Mouse (Mus musculus) erythroid progenitor cell, adult 5-6 weeks (primary cell): Measurements from ENCODE around the gene 1700015G11Rik. TPM values are rescaled to one million over a fixed set of nuclear protein-coding genes. Genes with fewer than 3 reads are reported as not detected.

Source experiments
- ATAC-seq: replicated peaks from 2 replicates; pipeline ENCODE4 v1.8.0; 2016; ENCODE audit warnings: moderate number of reproducible peaks, mild to moderate bottlenecking, moderate TSS enrichment, inconsistent platforms; ENCODE audit not compliant: poor library complexity, low FRiP score, severe bottlenecking
- total RNA-seq, 2 experiments: library from RNA; stranded (forward) in 1 of 2; stranded (reverse) in 1 of 2; fragments of 150-400 nt in 1 of 2; fragments of 186-747, 209-891 nt in 1 of 2; gene quantifications; 2 replicates each; pipeline versions ENCODE4 v1.2.3 to v1.2.4; 2015 to 2017; ENCODE audit warnings: low replicate concordance in 2 of 2

The 1700015G11Rik gene
- total RNA-seq (2015; ENCODE audit: low replicate concordance) (not detected in 2 replicates), total RNA-seq (2017; ENCODE audit: low replicate concordance) (not detected in 2 replicates)

DNA sequence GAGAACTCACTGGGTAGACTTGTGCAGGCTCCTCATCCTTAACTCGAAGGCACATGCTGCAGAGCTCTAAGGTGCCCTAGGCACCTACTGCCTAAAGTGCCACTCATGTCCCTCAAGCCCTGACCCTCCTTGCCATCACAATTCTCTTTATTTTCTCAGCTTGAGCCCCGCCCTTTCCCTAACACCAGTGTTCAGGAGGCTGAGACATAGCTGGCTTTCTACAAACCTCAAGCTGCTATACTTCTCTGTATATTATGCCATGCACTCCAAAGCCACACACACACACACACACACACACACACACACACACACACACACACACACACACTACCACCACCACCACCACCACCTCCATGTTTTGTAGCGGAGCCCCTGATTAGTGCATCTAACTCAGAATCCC is at the start of gene 1700015G11Rik:
Gene 1700015G11Rik (minus strand): TSS at position 101 of the 400 bp plus-strand sequence.
- ATAC-seq = no peak

DNA sequence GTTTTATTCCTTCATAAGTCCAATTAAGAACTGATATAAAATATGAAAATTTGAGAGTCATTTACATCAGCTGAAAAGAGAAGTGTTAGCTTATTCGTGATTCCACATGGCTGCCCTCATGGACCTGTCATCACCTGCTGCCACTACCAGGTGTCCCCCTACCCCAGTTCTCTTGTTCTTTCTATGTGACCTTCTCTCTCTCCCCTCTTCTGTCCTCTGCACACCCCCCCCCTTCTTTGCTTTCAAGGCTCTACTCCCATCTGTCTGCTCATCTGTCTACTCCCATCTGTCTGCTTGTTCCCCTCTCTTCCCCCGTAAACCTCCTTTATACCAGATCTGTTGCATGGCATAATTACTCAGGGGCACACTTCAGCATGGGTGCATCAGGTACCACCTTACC is 41.4 kb upstream of the 1700015G11Rik start:
- no peak for ATAC-seq

DNA sequence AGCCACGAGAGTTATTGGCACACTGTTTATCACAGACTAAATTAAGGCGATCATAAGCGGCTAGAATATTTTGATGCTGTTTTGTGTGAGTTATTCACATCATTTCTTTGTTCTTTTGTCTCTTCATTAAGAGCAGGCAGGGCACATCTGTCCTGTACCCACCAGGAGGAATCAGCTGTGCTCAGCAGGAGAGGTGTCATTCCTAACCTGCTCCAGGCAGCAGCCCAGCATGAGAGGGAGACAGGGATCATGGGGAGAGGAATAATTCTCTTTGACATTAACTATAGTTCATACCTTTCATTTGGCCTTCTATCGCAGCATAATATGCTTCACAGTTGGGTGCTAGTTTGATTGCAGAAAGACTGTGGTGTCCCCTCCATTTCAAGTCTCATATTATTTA is 40.7 kb upstream of the 1700015G11Rik start:
- ATAC-seq = no peak

DNA sequence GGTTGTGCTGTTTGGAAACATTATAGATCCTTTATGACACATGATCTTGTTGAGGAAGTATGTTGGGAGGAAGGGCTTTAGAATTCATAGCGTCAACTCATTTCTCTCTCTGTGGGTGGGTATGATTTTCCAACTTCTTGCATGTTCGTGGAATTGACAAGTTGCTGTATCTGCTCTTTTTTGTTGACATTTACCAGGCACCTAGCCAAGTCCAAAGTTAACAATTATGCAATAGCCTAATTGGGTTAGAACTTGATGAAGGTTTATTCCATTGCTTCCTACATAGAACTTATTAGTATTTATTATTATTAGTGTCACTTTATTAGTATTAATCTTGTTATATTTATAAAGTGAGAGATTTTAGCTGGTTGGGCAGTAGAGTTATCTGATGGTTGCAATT is 40.3 kb upstream of the 1700015G11Rik start:
- ATAC-seq = no peak

GRCm38 (mm10) chr7:52037600-52038582 is 22.4 kb upstream of the 1700015G11Rik start:
- 0 out of 2 replicates have a peak, but pooled peaks have one; percentile 52 for ATAC-seq

- ATAC-seq = no peak
Measured at GRCm38 (mm10) chr7:52024050-52024626, 8.6 kb upstream of the 1700015G11Rik start.

- no peak for ATAC-seq
Measured at GRCm38 (mm10) chr7:52022039-52022438, 6.5 kb upstream of the 1700015G11Rik start.

GRCm38 (mm10) chr7:52015180-52015579 is 348 bp downstream of the 1700015G11Rik start:
- peak; percentile 52; the same call in 1 of the 2 replicates for ATAC-seq

GRCm38 (mm10) chr7:52013457-52013856 is 2.1 kb downstream of the 1700015G11Rik start:
- ATAC-seq = no peak

GRCm38 (mm10) chr7:52007138-52007537 is 8.4 kb downstream of the 1700015G11Rik start:
- no peak for ATAC-seq

DNA sequence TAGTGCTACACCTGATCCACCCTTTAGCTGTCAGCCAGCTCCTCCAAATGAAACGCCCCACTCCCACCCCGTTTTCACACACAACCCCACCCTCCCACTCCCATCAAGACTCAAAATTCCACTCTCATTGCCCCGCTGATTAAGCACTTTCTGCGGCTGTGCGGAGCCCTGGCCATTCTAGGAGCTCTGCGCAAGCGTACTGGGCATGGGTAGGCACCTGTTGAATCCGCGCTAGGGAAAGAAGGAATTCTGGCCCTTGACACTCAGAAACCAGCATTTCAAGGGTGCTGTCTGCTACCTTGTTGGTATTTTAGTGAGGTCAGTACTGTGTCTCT is 9.3 kb downstream of the 1700015G11Rik start:
- no peak for ATAC-seq

GRCm38 (mm10) chr7:52005511-52006295 is 9.8 kb downstream of the 1700015G11Rik start, which contains the start of gene Svip:
Gene Svip (minus strand): TSS chr7:52006018.
- peak; percentile 89 for ATAC-seq

- peak; percentile 94 for ATAC-seq
Measured at GRCm38 (mm10) chr7:51991020-51991419, 24.5 kb downstream of the 1700015G11Rik start.

DNA sequence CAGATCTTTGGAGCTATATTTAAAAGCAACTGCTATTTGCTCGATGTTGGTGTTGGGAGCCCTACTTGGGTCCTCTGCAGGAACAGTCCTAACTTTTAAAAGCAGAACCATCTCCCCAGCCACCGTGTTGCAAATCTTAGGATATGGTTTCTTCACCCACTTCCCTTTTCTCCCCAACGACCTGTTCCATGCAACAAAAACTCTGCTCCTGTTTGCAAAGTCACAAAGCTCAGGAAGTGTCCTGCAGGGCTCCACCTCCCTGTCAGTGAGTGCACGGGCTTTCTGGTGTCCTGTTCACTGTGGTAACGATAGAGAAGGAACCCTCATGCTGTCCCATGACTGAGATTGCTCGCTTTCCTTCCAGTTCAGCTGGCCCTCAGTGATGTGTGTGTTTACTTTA is 28.6 kb downstream of the 1700015G11Rik start:
- ATAC-seq = no peak

DNA sequence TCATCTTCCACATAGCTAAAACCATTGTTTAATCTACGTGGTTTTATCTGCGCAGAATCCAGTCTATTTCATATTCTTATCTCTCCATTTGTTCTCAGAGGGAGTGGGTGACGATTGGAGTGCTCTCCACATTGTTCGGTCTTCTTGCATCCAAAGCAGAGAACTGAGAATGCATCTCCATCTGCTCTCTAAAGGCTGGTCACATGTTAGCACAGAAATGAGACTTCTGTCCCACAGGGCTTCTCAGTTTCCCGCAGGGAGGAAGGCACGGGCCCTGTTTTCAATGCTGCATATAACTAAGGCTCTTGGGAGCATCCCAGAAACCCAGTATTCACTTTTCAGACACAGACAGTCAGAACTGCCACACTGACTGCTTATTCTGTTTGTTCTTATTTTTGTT is 29.8 kb downstream of the 1700015G11Rik start:
- no peak for ATAC-seq

GRCm38 (mm10) chr7:51982303-51982702 is 33.2 kb downstream of the 1700015G11Rik start:
- ATAC-seq = peak; percentile 56

GRCm38 (mm10) chr7:51979271-51979670 is 36.3 kb downstream of the 1700015G11Rik start:
- ATAC-seq = peak; percentile 77

GRCm38 (mm10) chr7:51975181-51975580 is 40.3 kb downstream of the 1700015G11Rik start:
- no peak for ATAC-seq

- ATAC-seq = no peak
Measured at GRCm38 (mm10) chr7:51973526-51973925, 42.0 kb downstream of the 1700015G11Rik start.

DNA sequence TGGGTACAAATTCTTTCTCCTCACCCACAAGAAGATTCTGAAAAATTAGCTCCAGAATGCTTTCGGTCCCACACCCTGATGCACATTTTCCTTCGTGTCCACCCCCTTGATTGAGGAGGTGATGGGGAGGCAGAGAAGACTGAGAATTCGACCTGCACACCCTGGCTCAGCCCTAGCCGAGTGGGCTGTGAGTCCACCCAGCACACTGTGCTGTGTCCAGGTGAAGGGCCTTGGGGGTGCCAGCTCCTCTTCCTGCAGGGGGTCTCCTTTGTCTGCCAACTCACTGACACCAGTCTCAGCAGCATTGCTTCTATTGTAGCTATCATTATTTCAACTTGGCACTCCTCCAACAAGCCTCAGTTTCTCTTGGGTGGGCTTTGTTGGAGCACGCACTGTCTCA is 42.4 kb downstream of the 1700015G11Rik start:
- no peak for ATAC-seq
